Comparison of ENCODE assay signal across 9 mouse cellular contexts in the genomic region with DNA sequence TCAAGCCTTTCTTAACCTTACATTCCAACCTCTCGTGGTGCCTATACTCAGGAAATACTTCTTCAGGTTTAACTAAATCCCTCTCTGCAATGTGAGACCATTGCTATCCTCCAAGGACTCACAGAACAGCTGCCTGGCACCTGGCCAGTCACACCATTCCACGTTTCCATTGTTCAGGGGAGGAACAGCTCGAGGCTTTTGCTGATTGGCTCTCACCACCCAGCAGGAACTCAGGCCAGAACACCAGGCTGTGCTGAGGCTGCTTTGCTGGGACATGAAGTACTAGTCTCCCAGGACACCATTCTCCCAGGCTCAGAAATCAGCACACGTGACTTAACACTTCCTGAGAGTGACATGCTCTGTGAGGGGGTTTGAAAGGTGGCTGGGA.
DNase-seq lines count a peak whose midpoint lies in the region; ATAC-seq and TF ChIP-seq lines count a peak whose summit lies in the region.
"Had no signal": no experiment of that assay in that cellular context is flagged by ENCODE, and none has a peak within 500 bp of the region (broad histone marks: within the 10 kb centered on the region; RNA-seq: fewer than 3 reads in every experiment).

No protein-coding gene starts in this region.

- peak; percentile 79 for DNase-seq in MN1 (ENCODE audit: low spot score)
- peak; percentile 13 for DNase-seq in cerebellum, adult 11-12 months
- peak; percentile 63 for DNase-seq in forebrain, postnatal 0 days
- DNase-seq in heart, postnatal 10 days, result peak; percentile 78 to 83
- DNase-seq in layer of hippocampus, adult 8-10 months (ENCODE audit: low spot score in 2 of 2), result peak; percentile 18 to 45
- peak; percentile 52 to 73 for DNase-seq in lung, postnatal 4 days
- no peak for DNase-seq in Muller cell, postnatal 12 days (ENCODE audit: inconsistent ontology term)

- no peak overlapping the region for H3K4me3 ChIP-seq in forebrain, postnatal 0 days (ENCODE audit: low read depth, low read length)
- H3K4me3 ChIP-seq in stomach, embryonic 15.5 days (replicated peaks), result no peak overlapping the region
- H3K4me3 ChIP-seq: liver, embryonic 15.5 days had no signal

- intact Hi-C loops in heart, postnatal 10 days (cut with DNase I), result no loop called here

- peak; percentile 67 for ATAC-seq in forebrain, postnatal 0 days
- peak; percentile 85; the same call in 1 of the 2 replicates for ATAC-seq in stomach, embryonic 15.5 days (ENCODE audit: insufficient read depth, low FRiP score, low read depth)

- 5% methylated on average over 4 of the region's 4 CpGs for WGBS in forebrain, postnatal 0 days
- 12% methylated on average over 4 of the region's 4 CpGs for WGBS in stomach, embryonic 15.5 days

- no peaks in the 10 kb centered on the region for H3K36me3 ChIP-seq in forebrain, postnatal 0 days (ENCODE audit: insufficient read depth)
- H3K36me3 ChIP-seq in stomach, embryonic 15.5 days, result no peaks in the 10 kb centered on the region
- H3K36me3 ChIP-seq: liver, embryonic 15.5 days had no signal

- H3K27me3 ChIP-seq in forebrain, postnatal 0 days (ENCODE audit: insufficient read depth, low read length), result no peaks in the 10 kb centered on the region
- no peaks in the 10 kb centered on the region for H3K27me3 ChIP-seq in stomach, embryonic 15.5 days (replicated peaks)
- H3K27me3 ChIP-seq: liver, embryonic 15.5 days had no signal

- H3K4me1 ChIP-seq in forebrain, postnatal 0 days (ENCODE audit: insufficient read depth), result 0 out of 2 replicates have a peak, but pooled peaks cover 9% of the 10 kb centered on the region
- 0 out of 2 replicates have a peak, but pooled peaks cover 9% of the 10 kb centered on the region for H3K4me1 ChIP-seq in stomach, embryonic 15.5 days
- H3K4me1 ChIP-seq: liver, embryonic 15.5 days had no signal

- no peak overlapping the region for H3K4me2 ChIP-seq in forebrain, postnatal 0 days (ENCODE audit: low read depth)
- H3K4me2 ChIP-seq in stomach, embryonic 15.5 days, result no peak overlapping the region
- H3K4me2 ChIP-seq: liver, embryonic 15.5 days had no signal

- no peaks in the 10 kb centered on the region for H3K9me3 ChIP-seq in forebrain, postnatal 0 days (ENCODE audit: low read length)
- H3K9me3 ChIP-seq in stomach, embryonic 15.5 days, result no peaks in the 10 kb centered on the region
- H3K9me3 ChIP-seq: liver, embryonic 15.5 days had no signal

- 0 out of 2 replicates have a peak overlapping the region, but pooled peaks have one; percentile 9 for H3K27ac ChIP-seq in forebrain, postnatal 0 days (ENCODE audit: low read depth, low read length)
- peak overlapping the region; percentile 59; the same call in 1 of the 2 replicates for H3K27ac ChIP-seq in stomach, embryonic 15.5 days
- H3K27ac ChIP-seq: liver, embryonic 15.5 days had no signal

- H3K9ac ChIP-seq in forebrain, postnatal 0 days, result no peak overlapping the region
- no peak overlapping the region for H3K9ac ChIP-seq in stomach, embryonic 15.5 days
- H3K9ac ChIP-seq: liver, embryonic 15.5 days had no signal

- no peak for TF ChIP-seq CTCF in forebrain, postnatal 0 days (IDR thresholded peaks at IDR 0.05; ENCODE audit: low read depth)
